Mouse (Mus musculus): ENCODE measurements around the gene Tmem81.

GRCm38 (mm10) chr1:132471032-132471431 is 35.0 kb upstream of the Tmem81 start:
- TF ChIP-seq CTCF (IDR thresholded peaks at IDR 0.05; ENCODE audit: extremely low read depth, insufficient read depth, insufficient read length, insufficient replicate concordance) (no peak), POLR2A (IDR thresholded peaks at IDR 0.05; ENCODE audit: low read depth, low read length) (no peak)
